Mouse (Mus musculus) heart, embryonic 12.5 days (tissue): Measurements from ENCODE around the gene Kpna7. TPM values are rescaled to one million over a fixed set of nuclear protein-coding genes. Genes with fewer than 3 reads are reported as not detected.
"Not testable (repeated sequence)": the region's sequence is repeated elsewhere in the genome, so short reads cannot be mapped to it uniquely, and the experiment has no call there.

Source experiments
- ATAC-seq: fragments of 200-750 bp; cut with Nextera tagmentation; 2 replicates; pipeline ENCODE4 v1.8.0; 2017; ENCODE audit warnings: moderate TSS enrichment, moderate library complexity; ENCODE audit not compliant: insufficient number of reproducible peaks, low FRiP score
- H3K27ac ChIP-seq: fragments of 300-500 bp; sonication (generic); 2 replicates; pipeline ENCODE4 v1.5.1; 2016; ENCODE audit warnings: mild to moderate bottlenecking, moderate library complexity; ENCODE audit not compliant: poor library complexity, severe bottlenecking
- H3K27me3 ChIP-seq: fragments of 300-500 bp; sonication (generic); replicated peaks from 2 replicates; pipeline ENCODE4 v1.6.1; 2016; ENCODE audit warnings: mild to moderate bottlenecking, moderate library complexity
- H3K36me3 ChIP-seq: fragments of 300-500 bp; sonication (generic); 2 replicates; pipeline ENCODE4 v1.6.1; 2016; ENCODE audit warnings: mild to moderate bottlenecking, moderate library complexity
- H3K4me1 ChIP-seq: fragments of 300-500 bp; sonication (generic); replicated peaks from 2 replicates; pipeline ENCODE4 v1.6.1; 2016; ENCODE audit warnings: mild to moderate bottlenecking
- H3K4me2 ChIP-seq: fragments of 300-500 bp; sonication (generic); 2 replicates; pipeline ENCODE4 v1.6.1; 2016; ENCODE audit warnings: mild to moderate bottlenecking, moderate library complexity
- H3K4me3 ChIP-seq: fragments of 300-500 bp; sonication (generic); 2 replicates; pipeline ENCODE4 v1.5.1; 2016; ENCODE audit warnings: mild to moderate bottlenecking
- H3K9ac ChIP-seq: fragments of 300-500 bp; sonication (generic); 2 replicates; pipeline ENCODE4 v1.6.1; 2016; ENCODE audit warnings: mild to moderate bottlenecking, moderate library complexity
- H3K9me3 ChIP-seq: fragments of 300-500 bp; sonication (generic); replicated peaks from 2 replicates; pipeline ENCODE4 v1.6.1; 2016; ENCODE audit warnings: mild to moderate bottlenecking, moderate library complexity
- WGBS: fragments of 180-500 bp; shearing (Covaris S2); methylation state at CpG from one replicate; pipeline ENCODE4 v1.1.7; 2016; 5-methylcytosine and 5-hydroxymethylcytosine counted together
- polyA plus RNA-seq: library from polyadenylated mRNA; unstranded; fragments of >200 nt; fragmentation: Nextera tagmentation; extraction: Ambion mirVana; gene quantifications from 2 replicates; pipeline ENCODE4 v1.2.1, GENCODE M21; 2016

Gene Kpna7
- polyA plus RNA-seq, 1 experiment from 2014 or later: not detected

GRCm38 (mm10) chr5:145020712-145021111, 63.1 kb downstream of the Kpna7 start:
- ATAC-seq, H3K4me1 ChIP-seq: not testable (repeated sequence)
- 13% methylated on average over 1 of the region's 1 CpGs for WGBS

GRCm38 (mm10) chr5:145020254-145020653, 63.6 kb downstream of the Kpna7 start:
- not testable (repeated sequence) for ATAC-seq, H3K9me3 ChIP-seq
- 33% methylated on average over 1 of the region's 1 CpGs for WGBS

More at GRCm38 (mm10) chr5:145020712-145021111, 63.1 kb downstream of the Kpna7 start:
- not testable (repeated sequence) for H3K4me3 ChIP-seq, H3K27ac ChIP-seq, H3K9me3 ChIP-seq, H3K9ac ChIP-seq, H3K36me3 ChIP-seq, H3K4me2 ChIP-seq, H3K27me3 ChIP-seq

GRCm38 (mm10) chr5:145016761-145017160, 67.1 kb downstream of the Kpna7 start:
- not testable (repeated sequence) for H3K9ac ChIP-seq, ATAC-seq, H3K36me3 ChIP-seq, H3K9me3 ChIP-seq, H3K27ac ChIP-seq, H3K4me2 ChIP-seq, H3K27me3 ChIP-seq, H3K4me3 ChIP-seq
- WGBS: 36% methylated on average over 2 of the region's 2 CpGs
- H3K4me1 ChIP-seq: peaks cover 15% of the 10 kb centered on the region

More at GRCm38 (mm10) chr5:145020254-145020653, 63.6 kb downstream of the Kpna7 start:
- not testable (repeated sequence) for H3K9ac ChIP-seq, H3K4me3 ChIP-seq, H3K36me3 ChIP-seq, H3K4me2 ChIP-seq, H3K27ac ChIP-seq, H3K27me3 ChIP-seq
- peaks cover 10% of the 10 kb centered on the region for H3K4me1 ChIP-seq

GRCm38 (mm10) chr5:145014278-145014677, 69.6 kb downstream of the Kpna7 start:
- Histone ChIP-seq H3K9me3 (no peaks in the 10 kb centered on the region), H3K9ac (no peak overlapping the region), H3K27me3 (no peaks in the 10 kb centered on the region), H3K27ac (no peak overlapping the region), H3K36me3 (no peaks in the 10 kb centered on the region), H3K4me3 (no peak overlapping the region), H3K4me2 (no peak overlapping the region), H3K4me1 (peaks cover 8% of the 10 kb centered on the region)
- ATAC-seq: no peak
- 80% methylated on average over 1 of the region's 1 CpGs for WGBS

GRCm38 (mm10) chr5:145008878-145009659, 74.8 kb downstream of the Kpna7 start:
- no peaks in the 10 kb centered on the region for H3K9me3 ChIP-seq
- H3K27me3 ChIP-seq: no peaks in the 10 kb centered on the region
- no peak overlapping the region for H3K4me3 ChIP-seq
- no peak for ATAC-seq
- WGBS: 88% methylated on average over 15 of the region's 15 CpGs
- peaks cover 7% of the 10 kb centered on the region for H3K4me1 ChIP-seq
- no peak overlapping the region for H3K9ac ChIP-seq
- H3K36me3 ChIP-seq: no peaks in the 10 kb centered on the region
- no peak overlapping the region for H3K4me2 ChIP-seq
- H3K27ac ChIP-seq: no peak overlapping the region

GRCm38 (mm10) chr5:145005596-145005995, 78.2 kb downstream of the Kpna7 start:
- Histone ChIP-seq H3K4me1 (peaks cover 7% of the 10 kb centered on the region), H3K4me2 (no peak overlapping the region), H3K9ac (no peak overlapping the region), H3K4me3 (no peak overlapping the region), H3K27me3 (no peaks in the 10 kb centered on the region), H3K9me3 (no peaks in the 10 kb centered on the region), H3K36me3 (no peaks in the 10 kb centered on the region), H3K27ac (no peak overlapping the region)
- 80% methylated on average over 6 of the region's 6 CpGs for WGBS
- no peak for ATAC-seq

- Histone ChIP-seq H3K4me1 (peaks cover 7% of the 10 kb centered on the region), H3K27ac (no peak overlapping the region), H3K9ac (no peak overlapping the region), H3K4me3 (no peak overlapping the region), H3K36me3 (no peaks in the 10 kb centered on the region), H3K27me3 (no peaks in the 10 kb centered on the region), H3K9me3 (no peaks in the 10 kb centered on the region; the same call in 1 of the 2 replicates), H3K4me2 (no peak overlapping the region)
- 43% methylated on average over 9 of the region's 9 CpGs for WGBS
- ATAC-seq: peak; percentile 66
Measured at GRCm38 (mm10) chr5:145004495-145004894, 79.3 kb downstream of the Kpna7 start.

- no peak for ATAC-seq
- no peaks in the 10 kb centered on the region for H3K36me3 ChIP-seq
- peaks cover 7% of the 10 kb centered on the region for H3K4me1 ChIP-seq
- no peaks in the 10 kb centered on the region; the same call in 1 of the 2 replicates for H3K9me3 ChIP-seq
- no peak overlapping the region for H3K4me2 ChIP-seq
- no peak overlapping the region for H3K27ac ChIP-seq
- WGBS: 77% methylated on average over 3 of the region's 3 CpGs
- H3K9ac ChIP-seq: no peak overlapping the region
- no peak overlapping the region for H3K4me3 ChIP-seq
- H3K27me3 ChIP-seq: no peaks in the 10 kb centered on the region
Measured at GRCm38 (mm10) chr5:145003362-145003761, 80.5 kb downstream of the Kpna7 start.

- Histone ChIP-seq H3K27me3 (no peaks in the 10 kb centered on the region), H3K9ac (no peak overlapping the region), H3K4me2 (no peak overlapping the region), H3K4me3 (no peak overlapping the region), H3K27ac (no peak overlapping the region), H3K9me3 (no peaks in the 10 kb centered on the region; the same call in 1 of the 2 replicates), H3K4me1 (no peaks in the 10 kb centered on the region), H3K36me3 (no peaks in the 10 kb centered on the region)
- ATAC-seq: no peak
- WGBS: 24% methylated on average over 2 of the region's 2 CpGs
Measured at GRCm38 (mm10) chr5:144998491-144998890, 85.3 kb downstream of the Kpna7 start.

GRCm38 (mm10) chr5:144990481-144990880, 93.3 kb downstream of the Kpna7 start:
- Histone ChIP-seq H3K9ac (no peak overlapping the region), H3K36me3 (no peaks in the 10 kb centered on the region), H3K27ac (no peak overlapping the region), H3K4me3 (no peak overlapping the region), H3K4me2 (no peak overlapping the region), H3K27me3 (no peaks in the 10 kb centered on the region), H3K4me1 (0 out of 2 replicates have a peak, but pooled peaks cover 3% of the 10 kb centered on the region), H3K9me3 (no peaks in the 10 kb centered on the region)
- WGBS: 65% methylated on average over 5 of the region's 5 CpGs
- no peak for ATAC-seq

GRCm38 (mm10) chr5:144990051-144990450, 93.8 kb downstream of the Kpna7 start:
- Histone ChIP-seq H3K4me1 (0 out of 2 replicates have a peak, but pooled peaks cover 3% of the 10 kb centered on the region), H3K4me2 (no peak overlapping the region), H3K27ac (no peak overlapping the region), H3K27me3 (no peaks in the 10 kb centered on the region), H3K9me3 (0 out of 2 replicates have a peak, but pooled peaks cover under 1% of the 10 kb centered on the region), H3K9ac (no peak overlapping the region), H3K4me3 (no peak overlapping the region), H3K36me3 (no peaks in the 10 kb centered on the region)
- ATAC-seq: no peak
- 81% methylated on average over 2 of the region's 2 CpGs for WGBS
